27 mouse cellular contexts compared by ENCODE assay signal in the genomic region with DNA sequence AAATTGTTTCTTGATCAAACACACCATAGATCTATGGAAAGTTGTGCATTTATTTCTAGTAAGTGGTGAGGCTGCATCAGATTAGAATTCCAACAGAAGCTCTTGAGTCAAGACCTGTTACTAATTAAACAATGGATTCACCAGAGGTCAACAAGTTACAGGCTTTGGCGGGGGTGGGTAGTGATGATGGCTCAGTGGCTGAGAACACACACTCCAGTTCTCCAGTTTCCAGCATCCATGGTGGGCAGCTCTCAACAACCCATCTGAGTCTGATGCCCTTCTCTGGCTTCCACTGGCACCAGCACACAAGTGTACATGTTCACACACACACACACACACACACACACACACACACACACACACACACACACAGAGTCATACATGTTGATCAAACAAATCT. TPM values are rescaled to one million over a fixed set of nuclear protein-coding genes. Genes with fewer than 3 reads are reported as not detected.
"Had no signal": no experiment of that assay in that cellular context is flagged by ENCODE, and none has a peak within 500 bp of the region (broad histone marks: within the 10 kb centered on the region; RNA-seq: fewer than 3 reads in every experiment).

No protein-coding gene starts in this region.

- ATAC-seq: hindbrain, embryonic 16.5 days; hindbrain, postnatal 0 days; inflammation-experienced regulatory T-cells, adult 6 months; intestine, embryonic 15.5 days; intestine, embryonic 16.5 days; intestine, postnatal 0 days had no signal

- DNase-seq: heart, postnatal 10 days; heart, postnatal 14 days; heart, postnatal 36 days; kidney, adult 11 months; kidney, adult 18-20 months; kidney, adult 2 months; kidney, adult 8-10 months; kidney, adult 9 months; kidney, postnatal 10 days; kidney, postnatal 14 days; kidney, postnatal 25 days; layer of hippocampus, adult 9-11 months; layer of hippocampus, postnatal 36 days had no signal

- H3K27me3 ChIP-seq: heart, embryonic 12.5 days; heart, embryonic 13.5 days; heart, embryonic 15.5 days; hindbrain, embryonic 12.5 days; hindbrain, embryonic 13.5 days; hindbrain, embryonic 15.5 days; intestine, embryonic 15.5 days; kidney, embryonic 15.5 days had no signal

RNA-seq across cellular contexts. Expression of a gene that starts 56.3 kb away (rescaled TPM):
- total RNA-seq: hematopoietic stem cell, adult 5-6 weeks had no signal
- polyA plus RNA-seq: inflammation-experienced regulatory T-cells, adult 6 months had no signal
